Mouse (Mus musculus): Measurements from ENCODE around the gene Gps2.
A peak's percentile ranks its signal among the peaks of the same experiment; 100 is the strongest.

DNA sequence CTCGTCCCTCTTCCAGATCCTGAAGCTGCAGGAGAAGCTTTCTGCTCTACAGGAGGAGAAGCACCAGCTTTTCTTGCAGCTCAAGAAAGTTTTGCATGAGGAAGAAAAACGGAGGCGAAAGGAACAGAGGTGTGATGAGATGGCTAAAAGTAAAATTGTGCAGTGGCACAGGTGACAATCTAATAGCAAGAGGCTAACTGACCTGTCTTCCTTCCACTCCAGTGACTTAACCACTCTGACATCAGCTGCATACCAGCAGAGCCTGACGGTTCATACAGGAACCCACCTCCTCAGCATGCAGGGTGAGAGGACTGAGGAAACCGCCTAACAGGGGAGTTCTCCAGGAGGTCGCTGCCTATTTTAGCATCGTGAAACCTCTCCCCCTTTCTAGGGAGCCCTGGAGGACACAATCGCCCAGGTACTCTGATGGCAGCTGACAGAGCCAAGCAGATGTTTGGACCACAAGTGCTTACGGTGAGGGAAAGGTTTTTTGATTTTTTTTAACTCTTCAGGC is 1.3 kb downstream of the Gps2 start:
- no peak for TF ChIP-seq POLR2A (IDR thresholded peaks at IDR 0.05; ENCODE audit: insufficient read length, low read depth)
- TF ChIP-seq MYOG (IDR thresholded peaks at IDR 0.05; ENCODE audit: control insufficient read depth in 1 of 3, insufficient read depth in 1 of 3, insufficient read length in 2 of 3, low read depth in 2 of 3): no peak
- TF ChIP-seq POLR2AphosphoS2 (IDR thresholded peaks at IDR 0.05; ENCODE audit: insufficient read length, low read depth): peak; percentile 56
- no peak for TF ChIP-seq SRF (IDR thresholded peaks at IDR 0.05; ENCODE audit: control insufficient read depth, insufficient read length, low read depth)
- no peak for TF ChIP-seq TCF12 (IDR thresholded peaks at IDR 0.05; ENCODE audit: insufficient read depth, poor library complexity, severe bottlenecking)
- no peak for TF ChIP-seq USF1 (IDR thresholded peaks at IDR 0.05; ENCODE audit: low read depth)

Data from myocyte (in vitro differentiated cells).